Mouse (Mus musculus): ENCODE results near the gene Prss56. TPM values are rescaled to one million over a fixed set of nuclear protein-coding genes. Genes with fewer than 3 reads are reported as not detected.

Prss56 gene
- total RNA-seq, 2 experiments from 2014 or later: not detected

GRCm38 (mm10) chr1:87184751-87185139 is 1.6 kb downstream of the Prss56 start:
- DNase-seq (ENCODE audit: low spot score): peak; percentile 60

GRCm38 (mm10) chr1:87185526-87185925 is 2.4 kb downstream of the Prss56 start:
- DNase-seq (ENCODE audit: low spot score): no peak

- DNase-seq (ENCODE audit: low spot score): no peak
These were observed 3.3 kb downstream of the Prss56 start for GRCm38 (mm10) chr1:87186261-87187036.

GRCm38 (mm10) chr1:87187037-87187355 is 3.9 kb downstream of the Prss56 start:
- peak; percentile 68 for DNase-seq (ENCODE audit: low spot score)

- no peak for DNase-seq (ENCODE audit: low spot score)
These were observed 7.3 kb downstream of the Prss56 start, which contains the start of gene Chrnd for GRCm38 (mm10) chr1:87190429-87190828. Gene Chrnd, plus strand, starts transcription at chr1:87190607.

GRCm38 (mm10) chr1:87197296-87197695 is 14.2 kb downstream of the Prss56 start:
- no peak for DNase-seq (ENCODE audit: low spot score)

GRCm38 (mm10) chr1:87198119-87199065 is 15.3 kb downstream of the Prss56 start:
- no peak for DNase-seq (ENCODE audit: low spot score)

GRCm38 (mm10) chr1:87200811-87201210 is 17.7 kb downstream of the Prss56 start:
- DNase-seq (ENCODE audit: low spot score): no peak

GRCm38 (mm10) chr1:87201848-87202247 is 18.7 kb downstream of the Prss56 start:
- DNase-seq (ENCODE audit: low spot score): no peak

- no peak for DNase-seq (ENCODE audit: low spot score)
These were observed 20.7 kb downstream of the Prss56 start for GRCm38 (mm10) chr1:87203779-87204178.

GRCm38 (mm10) chr1:87204465-87204864 is 21.4 kb downstream of the Prss56 start, which contains the start of gene Chrng:
Gene Chrng, plus strand, starts transcription at chr1:87204657.
- no peak for DNase-seq (ENCODE audit: low spot score)

- no peak for DNase-seq (ENCODE audit: low spot score)
These were observed 21.9 kb downstream of the Prss56 start for GRCm38 (mm10) chr1:87205038-87205437.

GRCm38 (mm10) chr1:87205502-87205901 is 22.4 kb downstream of the Prss56 start:
- DNase-seq (ENCODE audit: low spot score): no peak

GRCm38 (mm10) chr1:87206339-87206738 is 23.2 kb downstream of the Prss56 start:
- no peak for DNase-seq (ENCODE audit: low spot score)

- DNase-seq (ENCODE audit: low spot score): no peak
These were observed 28.3 kb downstream of the Prss56 start for GRCm38 (mm10) chr1:87211431-87211830.

GRCm38 (mm10) chr1:87213735-87214704 is 30.9 kb downstream of the Prss56 start, which contains the start of gene Eif4e2:
Gene Eif4e2, plus strand, starts transcription at chr1:87213914.
- DNase-seq (ENCODE audit: low spot score): peak; percentile 96

GRCm38 (mm10) chr1:87214748-87215147 is 31.6 kb downstream of the Prss56 start:
- DNase-seq (ENCODE audit: low spot score): no peak

GRCm38 (mm10) chr1:87217938-87218337 is 34.8 kb downstream of the Prss56 start:
- DNase-seq (ENCODE audit: low spot score): no peak

GRCm38 (mm10) chr1:87225739-87226138 is 42.6 kb downstream of the Prss56 start:
- no peak for DNase-seq (ENCODE audit: low spot score)

GRCm38 (mm10) chr1:87226409-87227159 is 43.5 kb downstream of the Prss56 start:
- DNase-seq (ENCODE audit: low spot score): no peak

All from gastrocnemius, adult 18-20 months (tissue).